Mouse (Mus musculus) forebrain, embryonic 12.5 days (tissue): Measurements from ENCODE around the gene Il1b. TPM values are rescaled to one million over a fixed set of nuclear protein-coding genes. Genes with fewer than 3 reads are reported as not detected.

Experiments
- ATAC-seq: fragments of 200-750 bp; cut with Nextera tagmentation; 2 replicates; pipeline ENCODE4 v1.8.0; 2017; ENCODE audit warnings: moderate TSS enrichment; ENCODE audit not compliant: low FRiP score
- H3K27ac ChIP-seq: fragments of 300-500 bp; sonication (generic); 2 replicates; pipeline ENCODE4 v1.5.1; 2016; ENCODE audit warnings: mild to moderate bottlenecking
- H3K27me3 ChIP-seq: fragments of 300-500 bp; sonication (generic); 2 replicates; pipeline ENCODE4 v1.6.1; 2016; ENCODE audit warnings: mild to moderate bottlenecking
- H3K36me3 ChIP-seq: fragments of 300-500 bp; sonication (generic); replicated peaks from 2 replicates; pipeline ENCODE4 v1.6.1; 2016; ENCODE audit warnings: mild to moderate bottlenecking
- H3K4me1 ChIP-seq: fragments of 300-500 bp; sonication (generic); 2 replicates; pipeline ENCODE4 v1.6.1; 2016
- H3K4me2 ChIP-seq: fragments of 300-500 bp; sonication (generic); 2 replicates; pipeline ENCODE4 v1.6.1; 2016; ENCODE audit warnings: mild to moderate bottlenecking, moderate library complexity
- H3K4me3 ChIP-seq: fragments of 300-500 bp; sonication (generic); replicated peaks from 2 replicates; pipeline ENCODE4 v1.5.1; 2016; ENCODE audit warnings: mild to moderate bottlenecking
- H3K9ac ChIP-seq: fragments of 300-500 bp; sonication (generic); 2 replicates; pipeline ENCODE4 v1.6.1; 2016; ENCODE audit warnings: mild to moderate bottlenecking
- H3K9me3 ChIP-seq: fragments of 300-500 bp; sonication (generic); 2 replicates; pipeline ENCODE4 v1.6.1; 2016
- WGBS: fragments of 180-500 bp; shearing (Covaris S2); methylation state at CpG from one replicate; pipeline ENCODE4 v1.1.7; 2016; 5-methylcytosine and 5-hydroxymethylcytosine counted together
- polyA plus RNA-seq: library from polyadenylated mRNA; unstranded; fragments of >200 nt; fragmentation: Nextera tagmentation; extraction: Ambion mirVana; gene quantifications from 2 replicates; pipeline ENCODE4 v1.2.1, GENCODE M21; 2016

Gene Il1b
- polyA plus RNA-seq, 1 experiment from 2014 or later: not detected

DNA sequence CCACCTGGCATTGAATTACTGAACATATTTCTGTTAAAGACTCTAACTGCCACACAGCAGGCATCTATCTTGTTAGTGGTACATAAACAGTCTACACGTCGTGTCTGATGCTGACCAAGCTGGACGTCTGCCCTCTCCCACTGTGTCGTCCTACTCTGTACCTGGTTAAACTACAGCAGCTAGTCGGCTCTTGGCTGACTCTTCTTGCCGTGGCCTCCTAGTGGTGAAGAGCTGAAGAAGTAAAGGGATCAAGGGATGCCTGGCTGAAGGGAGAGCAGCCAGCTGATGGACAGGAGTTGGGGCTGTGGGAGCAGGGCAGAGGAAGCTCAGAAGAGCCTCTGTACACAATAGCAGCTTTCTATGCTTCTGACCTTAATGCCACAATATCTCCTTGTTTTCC is 22.6 kb upstream of the Il1b start:
- Histone ChIP-seq H3K4me2 (no peak overlapping the region), H3K4me3 (no peak overlapping the region), H3K9ac (no peak overlapping the region), H3K9me3 (no peaks in the 10 kb centered on the region), H3K27ac (no peak overlapping the region), H3K4me1 (no peaks in the 10 kb centered on the region), H3K36me3 (no peaks in the 10 kb centered on the region), H3K27me3 (no peaks in the 10 kb centered on the region)
- 34% methylated on average over 6 of the region's 6 CpGs for WGBS
- no peak for ATAC-seq

DNA sequence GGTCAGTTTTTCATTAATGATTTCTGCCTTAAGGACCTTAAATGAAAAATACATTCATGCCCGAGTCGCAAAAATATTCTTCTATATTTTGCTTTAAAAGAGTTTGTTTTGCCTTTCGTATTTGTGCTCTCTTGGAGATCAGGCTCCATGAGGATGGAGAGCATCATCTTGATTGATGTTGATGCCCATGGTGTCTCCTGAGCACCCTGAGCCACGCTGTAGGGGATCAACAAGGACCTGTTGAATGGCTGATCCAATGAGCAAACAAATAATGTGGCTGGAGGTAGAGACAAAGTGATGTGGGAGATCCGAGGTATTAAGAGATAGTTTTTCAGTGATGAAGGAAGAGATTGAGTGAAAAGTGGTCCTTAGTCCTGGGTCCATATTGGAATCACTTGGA is 19.2 kb upstream of the Il1b start:
- no peak overlapping the region for H3K4me3 ChIP-seq
- H3K27ac ChIP-seq: no peak overlapping the region
- WGBS: 87% methylated on average over 5 of the region's 5 CpGs
- no peaks in the 10 kb centered on the region for H3K9me3 ChIP-seq
- no peak overlapping the region for H3K4me2 ChIP-seq
- no peak for ATAC-seq
- no peaks in the 10 kb centered on the region for H3K36me3 ChIP-seq
- no peak overlapping the region for H3K9ac ChIP-seq
- H3K27me3 ChIP-seq: no peaks in the 10 kb centered on the region
- H3K4me1 ChIP-seq: no peaks in the 10 kb centered on the region

DNA sequence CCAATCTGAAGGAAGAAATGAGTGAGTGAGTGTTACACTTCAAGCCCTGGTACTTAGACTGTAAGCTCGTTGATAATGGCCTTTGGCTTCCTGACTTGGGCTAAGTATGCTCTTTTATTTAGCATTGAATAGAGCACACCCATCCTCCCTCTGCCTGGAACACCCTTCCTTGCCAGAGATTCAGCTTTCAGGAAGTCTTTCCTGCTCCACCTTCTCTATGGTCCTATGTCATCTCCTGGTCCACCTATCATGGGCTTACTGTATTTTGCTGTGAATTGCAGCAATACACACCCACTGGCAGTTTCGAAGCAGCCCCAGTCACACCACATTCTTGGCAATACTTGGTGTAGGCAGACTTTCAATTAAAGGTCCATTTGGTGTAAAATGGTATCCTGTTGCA is 18.4 kb upstream of the Il1b start:
- no peaks in the 10 kb centered on the region for H3K27me3 ChIP-seq
- no peak for ATAC-seq
- no peak overlapping the region for H3K4me2 ChIP-seq
- no peaks in the 10 kb centered on the region for H3K36me3 ChIP-seq
- 84% methylated on average over 2 of the region's 2 CpGs for WGBS
- H3K4me1 ChIP-seq: no peaks in the 10 kb centered on the region
- H3K27ac ChIP-seq: no peak overlapping the region
- H3K9ac ChIP-seq: no peak overlapping the region
- no peak overlapping the region for H3K4me3 ChIP-seq
- no peaks in the 10 kb centered on the region for H3K9me3 ChIP-seq

DNA sequence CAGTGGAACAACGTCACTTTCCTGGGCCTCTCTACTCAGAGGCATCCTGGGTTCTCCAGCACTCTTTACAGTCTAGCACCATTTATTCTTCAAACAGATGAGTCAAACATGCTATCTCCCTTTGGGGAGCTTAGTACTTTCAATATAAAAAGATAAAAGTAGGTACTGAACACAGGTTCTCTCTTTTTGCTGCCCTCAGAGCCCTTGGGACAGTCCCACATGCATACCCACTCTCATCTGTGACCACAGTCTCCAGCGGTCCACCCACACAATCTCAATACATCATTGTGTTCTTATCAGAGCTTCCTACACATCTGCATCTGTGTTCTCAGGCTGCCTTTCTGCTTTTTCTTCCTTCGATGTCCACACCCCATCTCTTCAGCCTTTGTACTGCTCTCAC is 14.4 kb upstream of the Il1b start:
- no peak overlapping the region for H3K9ac ChIP-seq
- H3K27me3 ChIP-seq: no peaks in the 10 kb centered on the region
- no peaks in the 10 kb centered on the region for H3K9me3 ChIP-seq
- H3K4me3 ChIP-seq: no peak overlapping the region
- no peak overlapping the region for H3K27ac ChIP-seq
- ATAC-seq: no peak
- no peak overlapping the region for H3K4me2 ChIP-seq
- H3K4me1 ChIP-seq: no peaks in the 10 kb centered on the region
- 94% methylated on average over 3 of the region's 3 CpGs for WGBS
- no peaks in the 10 kb centered on the region for H3K36me3 ChIP-seq

DNA sequence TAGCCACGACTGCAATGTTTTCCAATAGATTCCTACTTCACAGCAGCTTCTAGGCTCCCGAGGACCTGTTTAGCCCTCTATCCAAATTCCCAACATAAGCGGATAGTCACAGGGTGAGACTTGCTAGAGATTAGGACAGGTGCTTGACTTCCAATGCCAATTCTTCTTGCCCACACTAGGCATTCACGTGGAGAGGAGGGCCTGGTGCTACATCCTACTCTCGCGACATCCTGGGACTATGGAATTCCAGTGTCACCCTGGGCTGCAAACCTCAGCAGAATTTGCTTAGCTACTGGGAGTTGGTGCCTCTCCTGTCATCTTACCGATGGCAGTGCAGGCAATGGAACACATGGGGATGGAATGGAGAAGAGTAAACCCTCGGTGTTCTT is 13.3 kb upstream of the Il1b start:
- WGBS: 85% methylated on average over 8 of the region's 8 CpGs

DNA sequence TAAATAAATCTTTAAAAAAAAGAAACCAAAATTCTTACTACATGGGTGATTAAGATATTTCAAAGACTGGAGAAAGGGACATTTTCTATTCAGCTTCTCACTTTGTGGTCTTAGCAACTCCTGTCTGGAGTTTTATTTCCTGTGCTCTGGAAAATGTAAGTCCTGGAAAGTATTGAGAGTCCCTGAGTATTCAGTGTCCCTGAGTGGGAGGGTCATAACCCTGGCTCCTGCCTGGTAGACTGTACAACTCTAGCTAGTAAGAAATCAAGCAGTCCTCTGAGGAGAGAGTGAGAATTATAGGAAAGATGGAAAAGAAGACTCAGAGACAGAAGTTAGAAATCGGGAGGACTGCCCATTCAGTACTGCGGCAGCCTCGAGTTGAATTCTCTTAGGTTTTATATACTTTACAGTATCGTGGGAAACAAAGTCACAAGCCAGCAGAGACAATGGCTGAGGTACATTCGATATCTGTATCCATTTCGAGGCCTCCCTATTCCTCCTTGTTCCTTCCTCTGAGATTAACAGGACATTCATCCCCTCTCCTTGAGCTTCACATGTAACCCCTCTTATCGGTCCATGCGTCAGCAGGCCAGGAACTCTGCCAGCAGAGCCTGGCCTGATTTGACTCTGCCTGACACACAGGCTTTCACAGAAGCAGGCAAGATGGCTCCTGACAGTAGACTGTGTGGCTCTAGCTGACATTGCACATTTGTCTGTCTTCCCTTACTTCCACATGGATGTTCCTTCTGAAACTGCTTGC is 12.8 kb upstream of the Il1b start:
- H3K36me3 ChIP-seq: no peaks in the 10 kb centered on the region
- no peak overlapping the region for H3K9ac ChIP-seq
- H3K4me1 ChIP-seq: no peaks in the 10 kb centered on the region
- WGBS: 91% methylated on average over 8 of the region's 8 CpGs
- H3K9me3 ChIP-seq: no peaks in the 10 kb centered on the region
- H3K27me3 ChIP-seq: no peaks in the 10 kb centered on the region
- no peak for ATAC-seq
- no peak overlapping the region for H3K4me3 ChIP-seq
- no peak overlapping the region for H3K4me2 ChIP-seq
- no peak overlapping the region for H3K27ac ChIP-seq

More for the DNA sequence above, 13.3 kb upstream of the Il1b start:
- Histone ChIP-seq H3K27me3 (no peaks in the 10 kb centered on the region), H3K9me3 (no peaks in the 10 kb centered on the region), H3K4me3 (no peak overlapping the region), H3K4me2 (no peak overlapping the region), H3K9ac (no peak overlapping the region), H3K36me3 (no peaks in the 10 kb centered on the region), H3K27ac (no peak overlapping the region), H3K4me1 (no peaks in the 10 kb centered on the region)
- ATAC-seq: no peak

DNA sequence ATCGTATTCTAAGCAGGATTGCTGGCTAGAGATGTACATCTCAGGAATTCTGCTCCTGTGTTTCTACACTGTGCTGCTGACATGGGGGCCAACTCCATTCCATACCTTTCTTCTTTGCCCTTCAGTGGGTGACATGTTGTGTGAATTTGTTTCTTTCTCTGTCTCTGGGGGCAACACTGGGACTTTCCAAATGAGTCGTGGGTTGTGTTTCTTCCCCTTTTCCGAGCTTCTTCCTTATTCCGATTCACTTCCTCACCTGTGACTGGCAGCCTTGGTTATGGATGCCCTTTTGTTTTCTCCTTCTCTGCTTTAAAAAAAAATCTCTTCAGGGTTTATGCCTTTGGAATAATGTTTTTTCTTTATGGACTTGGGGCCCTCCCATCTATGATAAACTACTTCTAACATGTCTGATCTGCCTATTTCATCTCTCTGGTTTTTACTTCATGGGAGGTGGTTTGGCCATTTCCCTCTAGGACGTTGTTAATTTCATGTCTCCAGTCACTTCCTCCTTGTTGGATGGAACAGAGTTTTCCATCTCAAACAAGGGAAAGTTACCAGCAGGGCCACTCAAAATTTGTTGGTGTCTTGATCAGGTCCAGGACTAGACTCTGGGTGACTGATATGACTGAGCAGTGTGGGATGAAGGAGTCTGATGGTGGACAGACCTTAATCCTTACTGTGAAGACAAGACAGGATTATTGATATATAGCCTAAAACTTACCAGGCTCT is 10.0 kb upstream of the Il1b start:
- no peak overlapping the region for H3K4me2 ChIP-seq
- no peaks in the 10 kb centered on the region for H3K9me3 ChIP-seq
- 86% methylated on average over 5 of the region's 5 CpGs for WGBS
- no peaks in the 10 kb centered on the region for H3K27me3 ChIP-seq
- ATAC-seq: no peak
- H3K36me3 ChIP-seq: no peaks in the 10 kb centered on the region
- no peak overlapping the region for H3K9ac ChIP-seq
- no peak overlapping the region for H3K4me3 ChIP-seq
- H3K27ac ChIP-seq: no peak overlapping the region
- no peaks in the 10 kb centered on the region for H3K4me1 ChIP-seq

DNA sequence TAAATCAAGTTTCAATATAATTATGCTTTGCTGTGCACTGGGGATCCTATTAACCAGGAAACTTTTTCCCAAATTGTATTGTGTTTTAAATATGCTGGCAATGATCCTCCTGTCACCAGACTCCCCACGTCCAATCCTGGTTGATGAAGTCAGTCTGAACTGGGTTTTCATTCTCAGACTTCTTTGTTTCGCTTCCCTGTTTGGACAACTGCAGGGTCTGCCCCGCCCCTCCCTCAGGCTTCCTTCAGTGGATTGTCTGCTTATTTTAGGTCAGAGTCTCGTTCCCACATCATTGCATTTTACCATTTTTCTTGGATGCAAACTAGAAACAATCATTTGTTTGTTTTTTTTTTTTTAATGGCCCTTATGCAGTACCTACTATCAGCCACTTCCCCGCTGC is 9.3 kb upstream of the Il1b start:
- WGBS: 65% methylated on average over 5 of the region's 5 CpGs
- Histone ChIP-seq H3K36me3 (no peaks in the 10 kb centered on the region), H3K27ac (no peak overlapping the region), H3K4me1 (no peaks in the 10 kb centered on the region), H3K4me2 (no peak overlapping the region), H3K4me3 (no peak overlapping the region), H3K9ac (no peak overlapping the region), H3K27me3 (no peaks in the 10 kb centered on the region), H3K9me3 (no peaks in the 10 kb centered on the region)
- ATAC-seq: no peak

DNA sequence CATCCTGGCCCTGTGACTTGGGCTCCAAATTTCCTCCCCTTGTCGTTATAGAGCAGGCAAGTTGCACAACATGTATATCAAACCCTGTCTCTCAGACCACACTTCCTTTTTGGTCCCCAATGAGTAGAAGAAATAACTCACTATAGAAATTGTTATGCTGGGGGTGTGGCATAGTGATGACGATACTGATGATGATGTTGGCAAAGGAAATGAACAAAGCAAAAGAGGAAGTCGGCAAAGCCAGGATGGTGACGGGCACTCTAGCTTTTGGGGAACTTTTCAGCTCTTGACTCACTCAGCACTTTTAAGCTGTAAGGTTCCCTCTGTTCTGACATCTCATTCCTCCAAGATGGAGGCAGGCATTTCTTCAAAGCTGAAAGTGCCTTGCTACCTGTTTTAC is 2.4 kb upstream of the Il1b start:
- no peak for ATAC-seq
- no peak overlapping the region for H3K27ac ChIP-seq

DNA sequence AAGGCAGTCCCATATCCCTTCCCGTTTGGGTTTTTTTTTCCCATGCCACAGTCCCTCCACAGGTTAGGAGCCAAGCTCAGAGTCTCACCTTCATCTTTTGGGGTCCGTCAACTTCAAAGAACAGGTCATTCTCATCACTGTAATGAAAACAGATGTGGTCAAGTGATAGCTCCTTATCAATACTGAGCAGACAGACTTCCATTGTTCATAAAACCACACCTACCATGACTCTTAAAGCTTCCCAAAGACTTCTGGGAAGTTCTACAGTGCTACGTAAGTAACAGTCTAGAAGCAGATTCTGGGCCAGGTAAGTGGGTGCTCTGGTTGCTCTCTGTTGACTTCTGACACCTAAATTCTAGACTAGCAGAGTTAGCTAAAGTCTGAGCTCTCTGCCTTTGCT is 1.3 kb downstream of the Il1b start:
- H3K27ac ChIP-seq: no peak overlapping the region
- no peaks in the 10 kb centered on the region for H3K27me3 ChIP-seq
- 80% methylated on average over 3 of the region's 3 CpGs for WGBS
- ATAC-seq: no peak
- no peaks in the 10 kb centered on the region for H3K4me1 ChIP-seq
- no peak overlapping the region for H3K4me3 ChIP-seq
- H3K9me3 ChIP-seq: no peaks in the 10 kb centered on the region
- no peak overlapping the region for H3K9ac ChIP-seq
- no peaks in the 10 kb centered on the region for H3K36me3 ChIP-seq
- H3K4me2 ChIP-seq: no peak overlapping the region

More for the DNA sequence above, 2.4 kb upstream of the Il1b start:
- H3K4me3 ChIP-seq: no peak overlapping the region
- H3K4me1 ChIP-seq: no peaks in the 10 kb centered on the region
- no peak overlapping the region for H3K4me2 ChIP-seq
- H3K27me3 ChIP-seq: no peaks in the 10 kb centered on the region
- H3K9ac ChIP-seq: no peak overlapping the region
- no peaks in the 10 kb centered on the region for H3K36me3 ChIP-seq
- no peaks in the 10 kb centered on the region for H3K9me3 ChIP-seq
- 87% methylated on average over 4 of the region's 4 CpGs for WGBS

DNA sequence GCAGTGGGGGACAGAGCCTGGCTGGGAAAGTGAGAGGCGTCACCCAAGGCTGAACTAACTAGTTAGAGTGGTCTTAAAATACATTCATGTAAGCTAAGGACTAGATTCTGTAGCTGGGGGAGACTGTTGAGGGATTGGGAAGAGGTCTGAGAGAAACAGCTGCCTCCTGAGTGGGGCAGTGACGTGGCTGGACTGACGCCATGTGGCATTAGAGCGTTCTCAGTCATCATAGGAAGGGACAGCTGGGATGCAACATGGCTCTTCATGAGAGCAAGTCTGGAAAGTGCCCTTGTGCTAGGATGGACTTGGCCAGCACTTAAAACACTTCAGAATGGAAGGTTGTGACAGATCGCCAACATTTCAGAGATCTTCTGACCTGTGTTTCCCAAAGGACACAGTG is 2.1 kb downstream of the Il1b start:
- WGBS: 90% methylated on average over 5 of the region's 5 CpGs
- ATAC-seq: no peak
- Histone ChIP-seq H3K4me3 (no peak overlapping the region), H3K27ac (no peak overlapping the region), H3K4me1 (no peaks in the 10 kb centered on the region), H3K9ac (no peak overlapping the region), H3K4me2 (no peak overlapping the region), H3K36me3 (no peaks in the 10 kb centered on the region), H3K27me3 (no peaks in the 10 kb centered on the region), H3K9me3 (no peaks in the 10 kb centered on the region)

DNA sequence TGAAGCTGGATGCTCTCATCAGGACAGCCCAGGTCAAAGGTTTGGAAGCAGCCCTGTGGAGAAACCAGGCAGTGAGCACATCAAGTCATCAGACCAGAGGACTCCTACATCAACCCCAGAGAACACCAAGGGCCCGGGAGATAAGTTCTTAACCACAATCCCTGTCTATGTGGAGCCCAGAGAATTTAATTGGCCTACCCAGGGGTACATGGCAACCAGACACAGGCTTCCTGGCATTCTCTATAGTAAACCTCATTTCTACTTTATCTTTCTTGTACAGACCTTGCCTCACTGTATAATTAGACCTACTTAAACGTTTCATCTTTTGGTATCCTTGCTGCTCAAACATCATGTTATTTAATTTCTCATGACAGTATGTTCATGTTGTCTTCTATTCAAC is 2.8 kb downstream of the Il1b start:
- no peaks in the 10 kb centered on the region for H3K36me3 ChIP-seq
- no peaks in the 10 kb centered on the region for H3K9me3 ChIP-seq
- no peaks in the 10 kb centered on the region for H3K4me1 ChIP-seq
- H3K27me3 ChIP-seq: no peaks in the 10 kb centered on the region
- no peak overlapping the region for H3K4me2 ChIP-seq
- H3K9ac ChIP-seq: no peak overlapping the region
- no peak for ATAC-seq
- no peak overlapping the region for H3K27ac ChIP-seq
- 83% methylated on average over 2 of the region's 2 CpGs for WGBS
- no peak overlapping the region for H3K4me3 ChIP-seq

DNA sequence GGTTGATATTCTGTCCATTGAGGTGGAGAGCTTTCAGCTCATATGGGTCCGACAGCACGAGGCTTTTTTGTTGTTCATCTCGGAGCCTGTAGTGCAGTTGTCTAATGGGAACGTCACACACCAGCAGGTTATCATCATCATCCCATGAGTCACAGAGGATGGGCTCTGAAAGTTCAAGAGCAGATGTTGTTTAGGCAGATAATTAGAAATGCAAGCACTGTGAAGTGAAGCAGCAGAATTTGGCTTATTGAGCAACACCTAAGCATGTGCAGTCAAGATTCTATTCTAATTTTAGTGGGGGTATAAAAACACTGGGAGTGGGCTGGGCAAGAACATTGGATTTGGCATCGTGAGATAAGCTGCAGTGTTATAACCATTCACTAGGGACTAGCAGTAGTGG is 3.7 kb downstream of the Il1b start:
- Histone ChIP-seq H3K4me1 (no peaks in the 10 kb centered on the region), H3K27me3 (no peaks in the 10 kb centered on the region), H3K4me3 (no peak overlapping the region), H3K9ac (no peak overlapping the region), H3K9me3 (no peaks in the 10 kb centered on the region), H3K4me2 (no peak overlapping the region), H3K27ac (no peak overlapping the region), H3K36me3 (no peaks in the 10 kb centered on the region)
- WGBS: 86% methylated on average over 5 of the region's 5 CpGs
- no peak for ATAC-seq
